8 mouse cellular contexts compared by ENCODE assay signal in genomic region chr2:168019201-168019715, GRCm38 (mm10). TPM values are rescaled to one million over a fixed set of nuclear protein-coding genes. Genes with fewer than 3 reads are reported as not detected.
DNase-seq lines count a peak whose midpoint lies in the region; TF ChIP-seq lines count a peak whose summit lies in the region.
"Had no signal": no experiment of that assay in that cellular context is flagged by ENCODE, and none has a peak within 500 bp of the region (broad histone marks: within the 10 kb centered on the region; RNA-seq: fewer than 3 reads in every experiment).

No protein-coding gene starts in this region.

- peak overlapping the region; percentile 18; the same call in 1 of the 2 replicates for H3K27ac ChIP-seq in heart, embryonic 10.5 days
- H3K27ac ChIP-seq in small intestine, adult 2 months (ENCODE audit: insufficient read depth, low read depth, low read length) = peak overlapping the region; percentile 17

- TF ChIP-seq CTCF in small intestine, adult 2 months (IDR thresholded peaks at IDR 0.05; ENCODE audit: extremely low read depth, insufficient read length, insufficient replicate concordance, low read depth, low read length) = no peak

- H3K4me1 ChIP-seq in heart, embryonic 10.5 days = peaks cover 9% of the 10 kb centered on the region; the same call in 1 of the 2 replicates
- peaks cover 13% of the 10 kb centered on the region for H3K4me1 ChIP-seq in small intestine, adult 2 months (ENCODE audit: control insufficient read depth, insufficient read depth, insufficient read length, low read length)

- DNase-seq in layer of hippocampus, adult 9-11 months = peak; percentile 26
- no peak for DNase-seq in layer of hippocampus, adult 11-12 months (ENCODE audit: low spot score)
- DNase-seq in cerebellum, postnatal 25 days = peak; percentile 53 to 73
- no peak for DNase-seq in heart, embryonic 10.5 days (ENCODE audit: low spot score)
- DNase-seq in kidney, postnatal 4 days = peak; percentile 74 to 80
- no peak for DNase-seq in spleen, postnatal 14 days (ENCODE audit: low spot score in 2 of 2)

- TF ChIP-seq POLR2A in small intestine, adult 2 months (IDR thresholded peaks at IDR 0.05; ENCODE audit: low read depth, low read length) = no peak

- H3K9me3 ChIP-seq in heart, embryonic 10.5 days = no peaks in the 10 kb centered on the region
- H3K9me3 ChIP-seq: megakaryocyte, embryonic 14.5 days had no signal

- H3K27me3 ChIP-seq in heart, embryonic 10.5 days (ENCODE audit: insufficient read depth, poor library complexity, severe bottlenecking) = no peaks in the 10 kb centered on the region
- H3K27me3 ChIP-seq in small intestine, adult 2 months (ENCODE audit: control insufficient read depth, insufficient read depth, low read length) = no peaks in the 10 kb centered on the region
- H3K27me3 ChIP-seq: megakaryocyte, embryonic 14.5 days had no signal

- no peaks in the 10 kb centered on the region for H3K36me3 ChIP-seq in heart, embryonic 10.5 days
- H3K36me3 ChIP-seq in small intestine, adult 2 months (ENCODE audit: control insufficient read depth, insufficient read depth, low read length) = no peaks in the 10 kb centered on the region

- H3K4me3 ChIP-seq in heart, embryonic 10.5 days = no peak overlapping the region
- no peak overlapping the region for H3K4me3 ChIP-seq in small intestine, adult 2 months (ENCODE audit: low read depth, low read length)
- H3K4me3 ChIP-seq: megakaryocyte, embryonic 14.5 days had no signal

- 81% methylated on average over 9 of the region's 9 CpGs for WGBS in heart, embryonic 10.5 days
- WGBS in small intestine, adult 2 months = 48% methylated on average over 9 of the region's 9 CpGs

RNA-seq across cellular contexts. Expression of gene Ripor3, which starts 8.8 kb away (rescaled TPM):
- polyA plus RNA-seq in heart, embryonic 10.5 days (2016; fragmentation: Nextera tagmentation; extraction: Ambion mirVana) = 1.3 and 2.5 TPM in 2 replicates
- 2.5 and 5.3 TPM in 2 replicates for polyA plus RNA-seq in small intestine, adult 2 months (2012; rRNA removed)

Comparison
In these comparisons a context has a peak if more than half of its experiments do, and no peak if none do; other contexts are left out.
1. DNase-seq: peak in layer of hippocampus, adult 9-11 months (single experiment), cerebellum, postnatal 25 days (2 of 2) and kidney, postnatal 4 days (2 of 2); none in layer of hippocampus, adult 11-12 months (single experiment), heart, embryonic 10.5 days (single experiment) and spleen, postnatal 14 days (0 of 2).